Mouse (Mus musculus) embryonic facial prominence, embryonic 13.5 days (tissue): ENCODE measurements around the gene Sdf4. TPM values are rescaled to one million over a fixed set of nuclear protein-coding genes. Genes with fewer than 3 reads are reported as not detected.

Experiments
- ATAC-seq: fragments of 200-750 bp; cut with Nextera tagmentation; 2 replicates; pipeline ENCODE4 v1.8.0; 2017; ENCODE audit warnings: low read depth; ENCODE audit not compliant: insufficient number of reproducible peaks, insufficient read depth, low FRiP score, low TSS enrichment
- H3K27ac ChIP-seq: fragments of 300-500 bp; sonication (generic); 2 replicates; pipeline ENCODE4 v1.5.1; 2015; ENCODE audit warnings: moderate library complexity, mild to moderate bottlenecking, inconsistent platforms
- H3K27me3 ChIP-seq: fragments of 300-500 bp; sonication (generic); 2 replicates; pipeline ENCODE4 v1.6.1; 2015; ENCODE audit warnings: mild to moderate bottlenecking, inconsistent platforms
- H3K36me3 ChIP-seq: fragments of 300-500 bp; sonication (generic); 2 replicates; pipeline ENCODE4 v1.6.1; 2015; ENCODE audit warnings: mild to moderate bottlenecking, inconsistent platforms
- H3K4me1 ChIP-seq: fragments of 300-500 bp; sonication (generic); 2 replicates; pipeline ENCODE4 v1.6.1; 2015; ENCODE audit warnings: inconsistent platforms
- H3K4me2 ChIP-seq: fragments of 300-500 bp; sonication (generic); 2 replicates; pipeline ENCODE4 v1.6.1; 2015; ENCODE audit warnings: moderate library complexity, mild to moderate bottlenecking, inconsistent platforms
- H3K4me3 ChIP-seq: fragments of 300-500 bp; sonication (generic); 2 replicates; pipeline ENCODE4 v1.5.1; 2015; ENCODE audit warnings: mild to moderate bottlenecking, inconsistent platforms
- H3K9ac ChIP-seq: fragments of 300-500 bp; sonication (generic); 2 replicates; pipeline ENCODE4 v1.6.1; 2015; ENCODE audit warnings: mild to moderate bottlenecking, inconsistent platforms
- H3K9me3 ChIP-seq: fragments of 300-500 bp; sonication (generic); 2 replicates; pipeline ENCODE4 v1.6.1; 2016; ENCODE audit warnings: inconsistent platforms
- WGBS: fragments of 180-500 bp; shearing (Covaris S2); methylation state at CpG from one replicate; pipeline ENCODE4 v1.1.7; 2015; ENCODE audit warnings: mixed read lengths; 5-methylcytosine and 5-hydroxymethylcytosine counted together
- polyA plus RNA-seq: library from polyadenylated mRNA; unstranded; fragments of >200 nt; fragmentation: Nextera tagmentation; extraction: Ambion mirVana; gene quantifications from 2 replicates; pipeline ENCODE4 v1.2.1, GENCODE M21; 2015

Sdf4 gene
- polyA plus RNA-seq, 1 experiment from 2014 or later, result 154 TPM

DNA sequence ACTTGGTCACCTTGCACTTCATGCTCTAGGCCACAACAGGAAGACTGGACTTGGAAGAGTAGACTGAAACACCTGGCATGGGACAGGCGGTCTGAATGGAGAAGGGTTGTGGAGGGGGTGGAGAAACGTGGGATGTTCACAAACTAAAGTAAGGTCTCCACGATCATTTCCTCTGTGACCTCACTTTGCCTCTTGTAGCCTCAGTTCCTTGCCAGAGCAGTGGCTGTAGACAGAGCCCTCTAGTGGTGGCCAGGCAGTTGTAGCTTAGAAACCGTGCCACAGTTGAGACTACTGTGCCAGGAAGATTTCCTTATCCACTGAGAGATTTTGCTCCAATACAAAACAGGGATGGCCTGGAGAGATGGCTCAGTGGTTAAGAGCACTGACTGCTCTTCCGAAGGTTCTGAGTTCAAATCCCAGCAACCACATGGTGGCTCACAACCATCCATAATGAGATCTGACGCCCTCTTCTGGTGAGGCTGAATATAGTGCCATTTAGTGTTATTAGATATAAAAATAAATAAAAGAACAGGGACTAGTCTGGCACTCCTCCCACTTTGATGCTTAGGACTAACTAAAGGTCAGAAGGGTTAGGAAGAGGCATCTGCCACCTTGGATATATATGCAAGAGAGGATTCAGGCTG lies 40.9 kb downstream of the Sdf4 start:
- H3K36me3 ChIP-seq, result peaks cover 6% of the 10 kb centered on the region
- ATAC-seq, result no peak
- H3K9me3 ChIP-seq, result no peaks in the 10 kb centered on the region
- H3K9ac ChIP-seq, result no peak overlapping the region
- peaks cover 30% of the 10 kb centered on the region for H3K27me3 ChIP-seq
- H3K4me2 ChIP-seq, result no peak overlapping the region
- H3K4me3 ChIP-seq, result no peak overlapping the region
- 43% methylated on average over 6 of the region's 6 CpGs for WGBS
- peaks cover 28% of the 10 kb centered on the region for H3K4me1 ChIP-seq
- H3K27ac ChIP-seq, result no peak overlapping the region

DNA sequence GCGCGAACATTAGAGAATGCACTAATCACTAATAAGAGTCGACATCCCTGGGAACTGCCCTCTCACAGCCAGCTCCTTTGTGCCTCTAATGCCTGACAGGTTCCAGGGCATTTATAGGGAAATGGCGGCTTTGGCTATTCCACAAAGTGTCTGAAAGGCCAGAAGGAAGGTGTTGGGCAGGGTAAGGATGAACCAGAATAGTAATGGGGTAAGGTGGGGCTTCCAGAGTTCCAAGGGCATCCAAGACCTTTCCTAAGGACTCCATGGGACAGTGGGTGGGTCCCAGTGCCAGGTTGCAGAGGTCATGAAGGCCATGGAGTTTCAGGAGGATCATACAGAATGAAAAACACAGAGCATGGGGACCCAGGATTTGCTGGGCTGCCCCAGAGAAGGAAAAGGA lies 41.6 kb downstream of the Sdf4 start:
- Histone ChIP-seq H3K4me3 (no peak overlapping the region), H3K36me3 (peaks cover 3% of the 10 kb centered on the region; the same call in 1 of the 2 replicates), H3K4me2 (no peak overlapping the region; the same call in 1 of the 2 replicates), H3K9me3 (no peaks in the 10 kb centered on the region), H3K4me1 (peaks cover 28% of the 10 kb centered on the region), H3K27ac (no peak overlapping the region), H3K27me3 (peaks cover 30% of the 10 kb centered on the region), H3K9ac (0 out of 2 replicates have a peak overlapping the region, but pooled peaks have one; percentile 38)
- WGBS, result 61% methylated on average over 4 of the region's 4 CpGs
- no peak for ATAC-seq

GRCm38 (mm10) chr4:156034901-156035300 lies 42.2 kb downstream of the Sdf4 start:
- ATAC-seq, result no peak
- Histone ChIP-seq H3K9ac (peak overlapping the region; percentile 38; the same call in 1 of the 2 replicates), H3K27ac (no peak overlapping the region), H3K4me3 (peak overlapping the region; percentile 15), H3K27me3 (peaks cover 30% of the 10 kb centered on the region), H3K4me1 (peaks cover 28% of the 10 kb centered on the region), H3K9me3 (no peaks in the 10 kb centered on the region), H3K36me3 (no peaks in the 10 kb centered on the region), H3K4me2 (peak overlapping the region; percentile 51)
- WGBS, result 10% methylated on average over 25 of the region's 25 CpGs

- 46% methylated on average over 5 of the region's 5 CpGs for WGBS
- ATAC-seq, result no peak
Observed at GRCm38 (mm10) chr4:156044754-156045153, 52.1 kb downstream of the Sdf4 start.

DNA sequence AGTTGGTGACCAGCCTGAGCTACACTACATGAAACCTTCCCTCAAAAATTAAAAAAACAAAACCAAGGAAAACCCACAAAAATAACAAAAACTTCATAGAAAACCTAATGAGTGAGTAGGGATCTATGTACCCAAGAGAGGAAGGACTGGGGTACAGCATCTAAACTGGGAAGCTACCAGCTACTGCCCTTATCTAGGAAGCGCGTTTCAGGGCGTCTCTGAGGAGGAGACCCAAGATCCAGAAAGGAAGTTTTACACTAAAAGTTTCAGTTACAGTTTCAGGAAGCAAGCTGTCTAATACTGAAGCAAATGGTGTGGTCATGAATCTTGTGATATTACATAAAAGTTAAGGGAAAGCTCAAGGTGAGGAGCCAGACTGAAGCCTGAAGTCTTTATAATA lies 57.1 kb downstream of the Sdf4 start:
- Histone ChIP-seq H3K4me3 (no peak overlapping the region), H3K36me3 (no peaks in the 10 kb centered on the region), H3K4me2 (no peak overlapping the region), H3K27me3 (no peaks in the 10 kb centered on the region), H3K27ac (no peak overlapping the region), H3K9me3 (no peaks in the 10 kb centered on the region), H3K9ac (no peak overlapping the region), H3K4me1 (no peaks in the 10 kb centered on the region)
- WGBS, result 78% methylated on average over 3 of the region's 3 CpGs
- ATAC-seq, result no peak

More at GRCm38 (mm10) chr4:156044754-156045153, 52.1 kb downstream of the Sdf4 start:
- Histone ChIP-seq H3K27ac (no peak overlapping the region), H3K4me2 (no peak overlapping the region), H3K9ac (no peak overlapping the region), H3K9me3 (no peaks in the 10 kb centered on the region), H3K4me3 (no peak overlapping the region), H3K27me3 (no peaks in the 10 kb centered on the region), H3K36me3 (no peaks in the 10 kb centered on the region), H3K4me1 (no peaks in the 10 kb centered on the region)

DNA sequence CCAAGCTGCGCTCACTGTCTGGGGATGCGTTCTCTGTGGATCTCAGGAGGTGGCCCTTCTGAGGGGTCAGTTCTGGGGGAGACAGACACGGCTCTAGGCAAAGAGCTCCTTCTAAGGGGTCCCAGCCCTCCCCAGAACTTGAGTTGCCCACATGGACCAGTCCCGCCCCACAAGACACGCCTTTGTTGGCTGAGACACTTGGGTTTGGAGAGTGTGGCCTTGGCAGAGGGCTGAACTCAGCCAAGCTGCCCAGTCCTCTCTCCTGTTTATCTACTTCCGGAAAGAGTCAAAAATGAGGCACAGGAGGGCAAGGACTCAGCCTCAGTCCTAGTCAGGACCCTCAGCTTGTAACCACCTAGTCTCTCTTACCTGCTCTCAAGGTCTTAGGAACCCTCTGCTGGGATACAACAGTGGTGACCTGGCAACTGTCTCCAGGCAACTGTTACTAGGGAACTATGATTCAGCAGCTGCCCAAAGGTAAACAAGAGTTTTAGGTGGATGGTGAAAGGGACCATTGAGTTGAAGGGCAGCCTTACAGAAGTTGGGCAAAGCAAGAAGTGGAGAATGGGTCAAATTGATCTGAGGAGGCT lies 57.8 kb downstream of the Sdf4 start:
- Histone ChIP-seq H3K27me3 (no peaks in the 10 kb centered on the region), H3K4me3 (no peak overlapping the region), H3K27ac (no peak overlapping the region), H3K9ac (no peak overlapping the region), H3K36me3 (no peaks in the 10 kb centered on the region), H3K4me2 (no peak overlapping the region), H3K9me3 (no peaks in the 10 kb centered on the region), H3K4me1 (no peaks in the 10 kb centered on the region)
- WGBS, result 76% methylated on average over 6 of the region's 6 CpGs
- ATAC-seq, result no peak

GRCm38 (mm10) chr4:156053113-156053512 lies 60.4 kb downstream of the Sdf4 start:
- H3K36me3 ChIP-seq, result no peaks in the 10 kb centered on the region
- H3K9me3 ChIP-seq, result no peaks in the 10 kb centered on the region
- H3K4me1 ChIP-seq, result no peaks in the 10 kb centered on the region
- H3K27me3 ChIP-seq, result no peaks in the 10 kb centered on the region
- no peak overlapping the region for H3K9ac ChIP-seq
- H3K27ac ChIP-seq, result no peak overlapping the region
- no peak overlapping the region for H3K4me3 ChIP-seq
- no peak overlapping the region for H3K4me2 ChIP-seq
- no peak for ATAC-seq
- WGBS, result 74% methylated on average over 4 of the region's 4 CpGs

- WGBS, result 79% methylated on average over 4 of the region's 4 CpGs
- no peaks in the 10 kb centered on the region for H3K27me3 ChIP-seq
- H3K4me3 ChIP-seq, result no peak overlapping the region
- no peak overlapping the region for H3K27ac ChIP-seq
- H3K4me1 ChIP-seq, result no peaks in the 10 kb centered on the region
- H3K4me2 ChIP-seq, result no peak overlapping the region
- no peaks in the 10 kb centered on the region for H3K36me3 ChIP-seq
- H3K9ac ChIP-seq, result no peak overlapping the region
- H3K9me3 ChIP-seq, result no peaks in the 10 kb centered on the region
- no peak for ATAC-seq
Observed at GRCm38 (mm10) chr4:156054130-156054529, 61.5 kb downstream of the Sdf4 start.

DNA sequence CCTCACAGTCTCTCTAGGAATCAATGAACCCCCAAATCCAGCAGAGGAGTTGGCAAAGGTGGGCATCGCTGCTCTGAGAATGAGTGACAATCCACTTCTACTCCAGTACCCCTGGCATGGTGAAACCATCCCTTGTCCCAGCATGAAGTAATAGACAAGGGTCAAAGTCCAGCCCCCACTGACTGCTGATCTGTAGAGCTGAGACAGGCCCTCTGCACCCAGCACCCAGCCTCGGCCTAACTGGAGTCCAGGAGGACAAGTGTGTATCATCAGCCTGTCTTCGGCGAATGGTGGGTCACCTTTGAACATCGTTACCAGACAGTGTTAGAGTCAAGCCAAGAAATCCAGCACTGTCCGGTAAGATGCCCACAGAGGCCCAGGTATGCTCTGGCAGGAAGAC lies 61.9 kb downstream of the Sdf4 start:
- Histone ChIP-seq H3K4me2 (no peak overlapping the region), H3K36me3 (no peaks in the 10 kb centered on the region), H3K4me1 (no peaks in the 10 kb centered on the region), H3K4me3 (no peak overlapping the region), H3K9ac (no peak overlapping the region), H3K9me3 (no peaks in the 10 kb centered on the region), H3K27me3 (no peaks in the 10 kb centered on the region), H3K27ac (no peak overlapping the region)
- ATAC-seq, result no peak
- WGBS, result 91% methylated on average over 6 of the region's 6 CpGs

DNA sequence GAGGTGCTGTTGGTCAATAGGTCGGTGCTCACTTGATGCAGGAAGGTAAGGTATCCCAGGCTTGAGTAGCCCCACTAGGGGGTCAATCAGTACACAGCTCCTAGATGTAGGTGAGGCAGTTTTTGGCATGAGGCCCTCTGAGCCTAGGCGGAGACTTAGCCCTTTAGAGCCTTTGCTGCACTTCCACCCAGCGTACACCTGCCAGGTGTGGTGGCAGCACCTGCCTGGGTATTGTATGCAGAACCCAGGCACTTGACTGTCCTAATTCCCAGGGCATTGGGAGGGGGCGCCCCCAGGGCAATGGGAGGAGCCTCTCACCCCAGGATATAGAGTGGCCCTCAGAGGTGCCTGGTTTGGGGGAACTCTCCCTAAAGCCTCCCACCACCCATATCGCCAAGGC lies 62.5 kb downstream of the Sdf4 start:
- Histone ChIP-seq H3K4me3 (no peak overlapping the region), H3K4me2 (0 out of 2 replicates have a peak overlapping the region, but pooled peaks have one; percentile 47), H3K4me1 (no peaks in the 10 kb centered on the region), H3K27me3 (no peaks in the 10 kb centered on the region), H3K9ac (no peak overlapping the region), H3K27ac (no peak overlapping the region), H3K9me3 (no peaks in the 10 kb centered on the region), H3K36me3 (no peaks in the 10 kb centered on the region)
- ATAC-seq, result no peak
- WGBS, result 92% methylated on average over 5 of the region's 5 CpGs

- Histone ChIP-seq H3K4me1 (no peaks in the 10 kb centered on the region), H3K4me3 (peak overlapping the region; percentile 40), H3K27ac (peak overlapping the region; percentile 89; the same call in 1 of the 2 replicates), H3K27me3 (no peaks in the 10 kb centered on the region), H3K9me3 (no peaks in the 10 kb centered on the region), H3K4me2 (peak overlapping the region; percentile 47), H3K9ac (peak overlapping the region; percentile 47), H3K36me3 (no peaks in the 10 kb centered on the region)
- 28% methylated on average over 10 of the region's 10 CpGs for WGBS
- no peak for ATAC-seq
Observed at GRCm38 (mm10) chr4:156057702-156058101, 65.0 kb downstream of the Sdf4 start.

DNA sequence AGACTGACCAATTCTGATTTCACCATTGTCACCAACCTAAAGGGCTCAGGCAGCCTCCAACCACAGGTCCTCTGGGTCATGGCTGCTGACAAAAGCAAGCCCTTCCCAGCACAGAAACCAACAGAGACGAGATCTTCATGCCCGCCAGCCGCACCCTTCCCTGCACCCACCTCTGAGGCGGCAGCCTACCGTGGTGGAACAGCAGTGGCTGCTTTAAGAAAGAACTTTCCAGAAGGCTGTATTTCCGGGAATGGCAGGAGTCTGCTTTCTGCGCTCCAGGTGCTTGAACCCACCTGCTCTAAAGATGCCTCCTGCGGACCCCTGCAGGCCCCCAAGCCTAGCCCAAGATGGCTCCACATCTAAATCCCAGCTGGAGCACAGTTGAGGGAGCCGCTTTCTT lies 66.2 kb downstream of the Sdf4 start:
- ATAC-seq, result no peak
- peak overlapping the region; percentile 40 for H3K4me3 ChIP-seq
- no peaks in the 10 kb centered on the region for H3K27me3 ChIP-seq
- H3K4me1 ChIP-seq, result no peaks in the 10 kb centered on the region
- peak overlapping the region; percentile 89 for H3K27ac ChIP-seq
- no peaks in the 10 kb centered on the region for H3K9me3 ChIP-seq
- no peaks in the 10 kb centered on the region for H3K36me3 ChIP-seq
- WGBS, result 66% methylated on average over 9 of the region's 9 CpGs
- H3K4me2 ChIP-seq, result peak overlapping the region; percentile 47
- peak overlapping the region; percentile 69 for H3K9ac ChIP-seq
